Mouse (Mus musculus): Measurements from ENCODE around the gene Edem3. TPM values are rescaled to one million over a fixed set of nuclear protein-coding genes. Genes with fewer than 3 reads are reported as not detected.

Gene Edem3
- polyA plus RNA-seq, 2 experiments = 18.6 to 27.0 TPM

DNA sequence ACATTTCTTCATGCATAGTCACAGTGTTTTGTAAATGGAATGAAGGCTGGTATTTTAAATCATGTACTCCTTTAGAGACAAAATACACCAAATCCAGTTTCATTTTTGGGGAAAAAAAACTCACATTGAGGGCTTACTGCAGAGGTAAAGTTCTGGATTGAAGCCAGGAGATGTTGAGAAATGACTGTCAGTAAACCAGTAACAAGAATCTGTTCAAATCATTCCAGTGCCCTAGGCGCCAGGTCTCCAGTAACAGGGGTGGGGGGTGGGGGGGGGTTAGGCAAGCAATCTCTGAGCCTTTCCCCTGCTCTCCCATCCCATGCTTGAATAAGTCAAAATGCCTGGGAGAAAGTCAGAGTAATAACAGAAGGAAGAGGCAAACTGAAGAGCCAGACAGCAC, 100.4 kb downstream of the Edem3 start:
- H3K4me3 ChIP-seq (replicated peaks; ENCODE audit: low read length) = no peak overlapping the region

DNA sequence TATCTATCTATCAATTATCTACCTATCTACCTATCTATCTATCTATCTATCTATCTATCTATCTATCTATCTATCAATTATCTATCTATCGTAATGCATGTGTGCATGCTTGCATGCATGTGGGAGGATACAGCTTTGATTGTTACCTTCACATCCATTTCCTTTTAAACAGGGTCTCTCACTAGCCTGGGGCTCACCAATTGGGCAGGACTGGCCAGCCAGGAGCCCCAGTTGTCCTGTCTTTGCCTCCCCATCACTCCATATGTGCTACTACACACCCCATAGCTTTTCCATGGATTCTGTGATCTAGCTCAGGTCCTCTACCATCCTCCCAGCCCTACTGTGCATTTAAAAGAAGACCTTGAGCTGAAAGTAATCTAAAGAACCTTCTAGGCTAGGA, 103.3 kb downstream of the Edem3 start:
- no peak for DNase-seq (ENCODE audit: low spot score)
- Histone ChIP-seq H3K4me2 (replicated peaks; ENCODE audit: low read depth, low read length, severe bottlenecking) (no peak overlapping the region), H3K9me3 (ENCODE audit: control insufficient read depth, low read length) (no peaks in the 10 kb centered on the region), H3K27ac (replicated peaks; ENCODE audit: low read depth, low read length) (no peak overlapping the region), H3K27me3 (ENCODE audit: control insufficient read depth, insufficient read depth, low read length) (no peaks in the 10 kb centered on the region), H3K4me1 (ENCODE audit: control insufficient read depth, insufficient read depth, low read length) (no peaks in the 10 kb centered on the region), H3K36me3 (ENCODE audit: control insufficient read depth, insufficient read depth, low read length) (no peaks in the 10 kb centered on the region), H3K4me3 (replicated peaks; ENCODE audit: low read length) (no peak overlapping the region), H3K9ac (ENCODE audit: low read depth, low read length, severe bottlenecking) (no peak overlapping the region)
- WGBS = 95% methylated on average over 1 of the region's 1 CpGs
- ATAC-seq (ENCODE audit: low FRiP score, low read depth) = no peak
- TF ChIP-seq POLR2A (IDR thresholded peaks at IDR 0.05; ENCODE audit: borderline replicate concordance, extremely low read depth, insufficient read depth, insufficient read length) = no peak

More for the DNA sequence above, 100.4 kb downstream of the Edem3 start:
- TF ChIP-seq POLR2A (IDR thresholded peaks at IDR 0.05; ENCODE audit: borderline replicate concordance, extremely low read depth, insufficient read depth, insufficient read length) = no peak
- DNase-seq (ENCODE audit: low spot score) = peak; percentile 65
- Histone ChIP-seq H3K9ac (ENCODE audit: low read depth, low read length, severe bottlenecking) (no peak overlapping the region), H3K4me1 (ENCODE audit: control insufficient read depth, insufficient read depth, low read length) (no peaks in the 10 kb centered on the region), H3K4me2 (replicated peaks; ENCODE audit: low read depth, low read length, severe bottlenecking) (no peak overlapping the region), H3K27me3 (ENCODE audit: control insufficient read depth, insufficient read depth, low read length) (no peaks in the 10 kb centered on the region), H3K27ac (replicated peaks; ENCODE audit: low read depth, low read length) (no peak overlapping the region), H3K36me3 (ENCODE audit: control insufficient read depth, insufficient read depth, low read length) (no peaks in the 10 kb centered on the region), H3K9me3 (ENCODE audit: control insufficient read depth, low read length) (no peaks in the 10 kb centered on the region)
- no peak for ATAC-seq (ENCODE audit: low FRiP score, low read depth)
- 50% methylated on average over 1 of the region's 1 CpGs for WGBS

DNA sequence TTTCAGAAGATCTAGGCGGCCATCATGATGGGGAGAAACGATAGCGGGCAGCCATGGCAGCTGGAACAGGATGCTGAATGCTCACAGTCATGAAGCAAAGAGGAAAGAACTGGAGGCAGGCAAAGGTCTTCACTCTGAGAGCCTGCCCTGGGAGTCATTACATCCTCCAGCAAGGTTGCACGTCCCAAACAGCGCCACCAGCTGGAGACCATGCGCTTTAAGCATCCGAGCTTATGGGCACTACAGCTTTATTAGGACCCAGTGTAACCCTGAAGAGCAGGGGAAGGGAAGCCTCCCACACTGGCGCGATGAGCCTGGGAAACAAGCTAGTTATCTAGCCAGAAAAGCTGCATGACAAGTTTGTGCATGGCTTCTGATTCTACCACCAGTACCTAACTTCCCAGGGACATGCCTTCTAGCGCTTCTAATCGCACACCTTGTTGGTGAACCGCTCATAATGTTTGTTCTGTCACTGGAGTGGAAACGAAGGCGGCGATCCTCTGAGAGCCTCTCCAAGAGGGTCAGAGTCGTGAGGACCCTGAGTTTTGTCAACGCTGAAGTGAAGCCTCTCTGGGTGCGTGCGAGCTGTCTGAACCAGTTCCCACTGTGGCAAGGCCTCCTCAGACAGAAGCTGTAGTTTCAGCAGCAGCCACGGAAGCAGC, 106.3 kb downstream of the Edem3 start:
- Histone ChIP-seq H3K4me1 (ENCODE audit: control insufficient read depth, insufficient read depth, low read length) (peaks cover 4% of the 10 kb centered on the region; the same call in 1 of the 2 replicates), H3K27me3 (ENCODE audit: control insufficient read depth, insufficient read depth, low read length) (no peaks in the 10 kb centered on the region), H3K4me3 (replicated peaks; ENCODE audit: low read length) (no peak overlapping the region), H3K9me3 (ENCODE audit: control insufficient read depth, low read length) (no peaks in the 10 kb centered on the region), H3K27ac (replicated peaks; ENCODE audit: low read depth, low read length) (no peak overlapping the region), H3K4me2 (replicated peaks; ENCODE audit: low read depth, low read length, severe bottlenecking) (no peak overlapping the region), H3K9ac (ENCODE audit: low read depth, low read length, severe bottlenecking) (no peak overlapping the region), H3K36me3 (ENCODE audit: control insufficient read depth, insufficient read depth, low read length) (no peaks in the 10 kb centered on the region)
- WGBS = 65% methylated on average over 20 of the region's 20 CpGs
- DNase-seq (ENCODE audit: low spot score) (no peak), ATAC-seq (ENCODE audit: low FRiP score, low read depth) (no peak)
- no peak for TF ChIP-seq POLR2A (IDR thresholded peaks at IDR 0.05; ENCODE audit: borderline replicate concordance, extremely low read depth, insufficient read depth, insufficient read length)

DNA sequence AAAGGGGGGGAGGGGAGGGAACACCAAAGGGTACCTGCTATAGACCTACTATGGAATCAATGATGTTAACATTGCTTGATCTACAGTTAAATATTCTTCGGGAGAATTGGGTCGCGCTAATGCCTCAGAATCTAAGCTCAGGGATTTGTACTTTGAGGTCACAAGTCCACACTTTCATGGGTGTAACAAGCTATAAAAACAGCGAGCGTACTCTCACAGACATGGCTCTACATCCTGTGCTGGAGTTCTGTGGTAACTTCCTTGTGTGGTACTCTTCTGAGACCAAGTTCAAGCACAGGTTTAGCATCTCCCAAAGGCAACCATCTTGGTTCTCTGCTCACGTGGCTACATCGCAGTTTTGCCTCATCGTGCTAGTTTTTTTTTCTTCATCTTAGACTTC, 106.9 kb downstream of the Edem3 start:
- no peak for ATAC-seq (ENCODE audit: low FRiP score, low read depth)
- Histone ChIP-seq H3K9ac (ENCODE audit: low read depth, low read length, severe bottlenecking) (no peak overlapping the region), H3K4me3 (replicated peaks; ENCODE audit: low read length) (no peak overlapping the region), H3K36me3 (ENCODE audit: control insufficient read depth, insufficient read depth, low read length) (no peaks in the 10 kb centered on the region), H3K27me3 (ENCODE audit: control insufficient read depth, insufficient read depth, low read length) (no peaks in the 10 kb centered on the region), H3K9me3 (ENCODE audit: control insufficient read depth, low read length) (no peaks in the 10 kb centered on the region), H3K27ac (replicated peaks; ENCODE audit: low read depth, low read length) (no peak overlapping the region), H3K4me1 (ENCODE audit: control insufficient read depth, insufficient read depth, low read length) (peaks cover 4% of the 10 kb centered on the region; the same call in 1 of the 2 replicates), H3K4me2 (replicated peaks; ENCODE audit: low read depth, low read length, severe bottlenecking) (no peak overlapping the region)
- TF ChIP-seq POLR2A (IDR thresholded peaks at IDR 0.05; ENCODE audit: borderline replicate concordance, extremely low read depth, insufficient read depth, insufficient read length) = no peak
- DNase-seq (ENCODE audit: low spot score) = no peak
- WGBS = 87% methylated on average over 8 of the region's 8 CpGs

DNA sequence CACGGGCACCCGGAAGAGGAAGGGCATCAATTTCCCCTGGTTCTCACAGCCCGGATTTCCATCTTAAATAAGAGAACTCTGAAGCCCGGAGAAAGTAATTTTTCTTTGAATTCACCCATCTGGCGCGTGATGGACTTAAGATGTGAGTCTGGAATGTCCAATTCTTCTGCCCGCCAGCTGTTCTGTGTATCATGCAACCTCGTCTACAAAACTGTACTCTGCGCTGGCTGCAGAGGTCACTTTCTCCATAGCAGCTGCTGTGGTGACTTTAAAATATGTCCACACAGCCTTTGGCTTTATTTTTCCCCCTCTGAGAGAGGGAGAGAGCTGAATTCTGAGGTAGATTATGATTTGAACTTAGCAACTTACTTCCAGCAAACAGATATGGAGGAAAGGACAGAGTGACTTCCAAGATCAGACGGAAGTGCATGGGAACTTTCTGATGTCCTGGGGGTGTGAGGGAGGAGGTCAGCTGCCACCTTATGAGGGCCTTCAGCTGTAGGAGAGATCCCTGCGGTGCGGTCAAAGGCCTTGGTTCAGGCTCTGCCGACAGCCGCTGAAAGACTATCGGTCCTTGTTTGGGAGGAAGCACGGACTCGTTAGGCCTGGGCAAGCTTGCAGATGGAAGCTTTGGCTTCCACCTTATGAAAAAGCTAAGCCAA, 108.1 kb downstream of the Edem3 start:
- no peak for TF ChIP-seq POLR2A (IDR thresholded peaks at IDR 0.05; ENCODE audit: borderline replicate concordance, extremely low read depth, insufficient read depth, insufficient read length)
- WGBS = 67% methylated on average over 17 of the region's 17 CpGs
- Histone ChIP-seq H3K27me3 (ENCODE audit: control insufficient read depth, insufficient read depth, low read length) (no peaks in the 10 kb centered on the region), H3K4me2 (replicated peaks; ENCODE audit: low read depth, low read length, severe bottlenecking) (no peak overlapping the region), H3K9ac (ENCODE audit: low read depth, low read length, severe bottlenecking) (no peak overlapping the region), H3K9me3 (ENCODE audit: control insufficient read depth, low read length) (no peaks in the 10 kb centered on the region), H3K27ac (replicated peaks; ENCODE audit: low read depth, low read length) (no peak overlapping the region; the same call in 1 of the 2 replicates), H3K4me1 (ENCODE audit: control insufficient read depth, insufficient read depth, low read length) (peaks cover 4% of the 10 kb centered on the region; the same call in 1 of the 2 replicates), H3K4me3 (replicated peaks; ENCODE audit: low read length) (no peak overlapping the region), H3K36me3 (ENCODE audit: control insufficient read depth, insufficient read depth, low read length) (no peaks in the 10 kb centered on the region)
- DNase-seq (ENCODE audit: low spot score) = no peak
- ATAC-seq (ENCODE audit: low FRiP score, low read depth) = no peak
